Mouse (Mus musculus) bone marrow macrophage, adult 2 months (primary cell): Measurements from ENCODE around the gene Btbd9.

Source experiments
- CTCF ChIP-seq: IDR thresholded peaks from 2 replicates; pipeline ENCODE4 v1.5.1; 2012; ENCODE audit warnings: low read depth, mild to moderate bottlenecking, low read length, moderate library complexity
- POLR2A ChIP-seq: IDR thresholded peaks from 2 replicates; pipeline ENCODE4 v1.6.1; 2012; ENCODE audit warnings: mild to moderate bottlenecking, low read depth, low read length, borderline replicate concordance

DNA sequence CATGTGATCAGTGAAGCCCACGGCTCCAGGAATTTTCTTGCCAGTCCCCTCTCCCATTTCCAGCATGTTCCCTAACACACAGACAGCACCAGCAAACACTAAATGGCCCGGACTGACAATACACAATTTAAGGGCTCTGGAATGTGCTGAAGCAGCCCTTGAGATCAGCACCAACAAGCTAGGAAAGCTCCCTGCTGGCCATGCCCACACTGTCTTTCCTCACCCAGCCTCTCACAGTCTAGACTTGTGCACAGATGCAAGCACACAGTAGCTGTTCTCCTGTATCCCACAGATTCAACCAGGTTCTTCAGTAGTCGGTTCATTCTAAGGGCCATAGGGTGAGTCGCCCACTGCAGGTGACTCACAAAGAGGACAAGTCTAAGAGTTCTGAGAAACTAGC lies 263.6 kb downstream of the Btbd9 start:
- TF ChIP-seq CTCF = no peak
- TF ChIP-seq POLR2A = no peak
